Mouse (Mus musculus): ENCODE results near the gene Ccdc162. TPM values are rescaled to one million over a fixed set of nuclear protein-coding genes. Genes with fewer than 3 reads are reported as not detected.

Gene Ccdc162
- polyA plus RNA-seq (2015; fragmentation: Nextera tagmentation; extraction: Ambion mirVana) = 0.16 TPM in 1 of 2 replicates, not detected in the other

GRCm38 (mm10) chr10:41716029-41716897 is at the start of gene Ccdc162:
Gene Ccdc162, minus strand, starts transcription at chr10:41716634.

GRCm38 (mm10) chr10:41518981-41519618 is 197.3 kb downstream of the Ccdc162 start, which contains the start of gene Cd164:
Gene Cd164, plus strand, starts transcription at chr10:41519414.

GRCm38 (mm10) chr10:41489708-41490517 is 226.5 kb downstream of the Ccdc162 start, which contains the start of the genes Smpd2 and Ppil6:
Gene Smpd2, minus strand, starts transcription at chr10:41490369.
Gene Ppil6, plus strand, starts transcription at chr10:41490439.

Other genes with a start within 250 kb of the Ccdc162 start
- gene Mical1, start 240.3 kb downstream of the Ccdc162 start, polyA plus RNA-seq (2015; fragmentation: Nextera tagmentation; extraction: Ambion mirVana) = 17.3 and 20.5 TPM in 2 replicates
- gene Smpd2, start 226.3 kb downstream of the Ccdc162 start, polyA plus RNA-seq (2015; fragmentation: Nextera tagmentation; extraction: Ambion mirVana) = 9.2 and 14.1 TPM in 2 replicates
- gene Ppil6, start 226.2 kb downstream of the Ccdc162 start, polyA plus RNA-seq (2015; fragmentation: Nextera tagmentation; extraction: Ambion mirVana) = 0.23 TPM in 1 of 2 replicates, not detected in the other
- 62.0 and 73.0 TPM in 2 replicates for gene Cd164, start 197.2 kb downstream of the Ccdc162 start, polyA plus RNA-seq (2015; fragmentation: Nextera tagmentation; extraction: Ambion mirVana)
- gene Cep57l1, start 93.2 kb upstream of the Ccdc162 start, polyA plus RNA-seq (2015; fragmentation: Nextera tagmentation; extraction: Ambion mirVana) = 15.7 and 16.3 TPM in 2 replicates
- 27.6 and 29.1 TPM in 2 replicates for gene Sesn1, start 93.3 kb upstream of the Ccdc162 start, polyA plus RNA-seq (2015; fragmentation: Nextera tagmentation; extraction: Ambion mirVana)

All from spleen, postnatal 0 days (tissue).